Comparison of ENCODE assay signal across 12 mouse cellular contexts in the genomic region with DNA sequence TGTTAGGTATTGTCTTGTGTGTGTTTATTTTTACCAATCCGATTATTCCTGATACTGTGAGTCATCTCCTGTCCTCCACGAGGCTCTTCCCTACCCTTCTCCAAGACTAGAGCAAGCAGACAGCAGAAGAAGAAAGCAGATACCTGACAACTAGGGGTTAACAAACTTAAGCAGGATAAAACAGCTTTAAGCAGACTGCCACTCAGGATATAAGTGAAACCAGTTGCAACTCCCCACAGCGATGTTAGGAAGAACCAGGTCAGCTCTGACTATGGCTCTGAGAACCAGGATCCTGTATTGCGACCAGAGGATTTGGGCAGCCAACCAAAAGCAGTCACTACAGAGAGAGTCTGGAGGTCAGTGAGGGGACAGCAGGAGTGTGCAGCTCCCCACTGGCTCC. TPM values are rescaled to one million over a fixed set of nuclear protein-coding genes. Genes with fewer than 3 reads are reported as not detected.
DNase-seq lines count a peak whose midpoint lies in the region; ATAC-seq lines count a peak whose summit lies in the region.
"Had no signal": no experiment of that assay in that cellular context is flagged by ENCODE, and none has a peak within 500 bp of the region (broad histone marks: within the 10 kb centered on the region; RNA-seq: fewer than 3 reads in every experiment).

No protein-coding gene starts in this region.

- H3K9ac ChIP-seq in limb, embryonic 11.5 days (ENCODE audit: low read length), result no peak overlapping the region
- no peak overlapping the region for H3K9ac ChIP-seq in stomach, embryonic 15.5 days

- no peaks in the 10 kb centered on the region for H3K27me3 ChIP-seq in megakaryocyte, embryonic 14.5 days (replicated peaks)
- no peaks in the 10 kb centered on the region for H3K27me3 ChIP-seq in limb, embryonic 11.5 days (ENCODE audit: control insufficient read depth, insufficient read depth, low read length)
- no peaks in the 10 kb centered on the region for H3K27me3 ChIP-seq in stomach, embryonic 15.5 days (replicated peaks)

- no peak overlapping the region for H3K27ac ChIP-seq in limb, embryonic 11.5 days (replicated peaks; ENCODE audit: low read depth, low read length)
- no peak overlapping the region for H3K27ac ChIP-seq in stomach, embryonic 15.5 days

- no peaks in the 10 kb centered on the region for H3K9me3 ChIP-seq in megakaryocyte, embryonic 14.5 days
- no peaks in the 10 kb centered on the region for H3K9me3 ChIP-seq in limb, embryonic 11.5 days (ENCODE audit: control insufficient read depth, low read length)
- no peaks in the 10 kb centered on the region for H3K9me3 ChIP-seq in stomach, embryonic 15.5 days

- DNase-seq in adrenal gland, postnatal 14 days, result peak; percentile 34
- no peak for DNase-seq in adrenal gland, adult 8-10 months
- no peak for DNase-seq in limb, embryonic 11.5 days (ENCODE audit: low spot score)
- no peak for DNase-seq in kidney, postnatal 10 days
- DNase-seq in urinary bladder, postnatal 4 days (ENCODE audit: low spot score in 2 of 2), result no peak
- DNase-seq: heart, adult 18-20 months; kidney, postnatal 4 days; right cerebral cortex, postnatal 4 days had no signal

- peak overlapping the region; percentile 16; the same call in 1 of the 2 replicates for H3K4me2 ChIP-seq in limb, embryonic 11.5 days (ENCODE audit: low read depth, severe bottlenecking)
- H3K4me2 ChIP-seq in stomach, embryonic 15.5 days, result 0 out of 2 replicates have a peak overlapping the region, but pooled peaks have one; percentile 81

- peaks cover 57% of the 10 kb centered on the region for H3K4me1 ChIP-seq in megakaryocyte, embryonic 14.5 days
- H3K4me1 ChIP-seq in limb, embryonic 11.5 days (ENCODE audit: control insufficient read depth, insufficient read depth, low read length), result peaks cover 6% of the 10 kb centered on the region
- peaks cover 11% of the 10 kb centered on the region for H3K4me1 ChIP-seq in stomach, embryonic 15.5 days

- ATAC-seq in megakaryocyte, adult 5-6 weeks (ENCODE audit: poor library complexity, severe bottlenecking), result no peak
- no peak for ATAC-seq in limb, embryonic 11.5 days (ENCODE audit: insufficient number of reproducible peaks, low FRiP score, low TSS enrichment, low read depth)
- ATAC-seq in stomach, embryonic 15.5 days (ENCODE audit: insufficient read depth, low FRiP score, low read depth), result no peak
- ATAC-seq: midbrain, embryonic 16.5 days had no signal

- 59% methylated on average over 4 of the region's 4 CpGs for WGBS in limb, embryonic 11.5 days
- WGBS in stomach, embryonic 15.5 days, result 67% methylated on average over 4 of the region's 4 CpGs

- H3K36me3 ChIP-seq in megakaryocyte, embryonic 14.5 days (replicated peaks; ENCODE audit: low read length), result peaks cover 50% of the 10 kb centered on the region
- peaks cover 2% of the 10 kb centered on the region; the same call in 1 of the 2 replicates for H3K36me3 ChIP-seq in limb, embryonic 11.5 days (ENCODE audit: control insufficient read depth, insufficient read depth, low read length)
- peaks cover 9% of the 10 kb centered on the region; the same call in 1 of the 2 replicates for H3K36me3 ChIP-seq in stomach, embryonic 15.5 days

- peak overlapping the region; percentile 93 for H3K4me3 ChIP-seq in megakaryocyte, embryonic 14.5 days (replicated peaks)
- H3K4me3 ChIP-seq in limb, embryonic 11.5 days (ENCODE audit: low read depth, low read length), result no peak overlapping the region
- no peak overlapping the region for H3K4me3 ChIP-seq in stomach, embryonic 15.5 days (replicated peaks)

RNA-seq across cellular contexts. Expression of a gene that starts 1.4 kb away (rescaled TPM):
- 51.2 and 57.3 TPM in 2 replicates for total RNA-seq in adrenal gland, postnatal 14 days (2021)
- 10 to 100 TPM; 49.9 to 61.3 (median 57.3) TPM for total RNA-seq in adrenal gland, adult 8-10 months (2022)
- 12.2 and 19.0 TPM in 2 replicates for polyA plus RNA-seq in megakaryocyte, embryonic 14.5 days (2012; ENCODE audit: insufficient read depth, low replicate concordance)
- 11.3 and 11.4 TPM in 2 replicates for total RNA-seq in megakaryocyte, adult 5-6 weeks (2015)
- total RNA-seq in megakaryocyte, adult 5-6 weeks (2017), result 19.9 and 25.3 TPM in 2 replicates
- 32.0 and 33.7 TPM in 2 replicates for polyA plus RNA-seq in limb, embryonic 11.5 days (2014; fragmentation: Nextera tagmentation; extraction: Ambion mirVana)
- polyA plus RNA-seq in stomach, embryonic 15.5 days (2015; fragmentation: Nextera tagmentation; extraction: Ambion mirVana), result 27.8 and 30.6 TPM in 2 replicates

RNA-seq across cellular contexts. Expression of a gene that starts 23.8 kb away (rescaled TPM):
- 5.0 and 5.4 TPM in 2 replicates for total RNA-seq in adrenal gland, postnatal 14 days (2021)
- 1 to 10 TPM in 3 of 4 experiments, under 1 TPM in 1; 0.81 to 2.4 (median 1.6) TPM for total RNA-seq in adrenal gland, adult 8-10 months (2022)
- polyA plus RNA-seq in megakaryocyte, embryonic 14.5 days (2012; ENCODE audit: insufficient read depth, low replicate concordance), result 0.43 TPM in 1 of 2 replicates, not detected in the other
- not detected in 2 replicates for total RNA-seq in megakaryocyte, adult 5-6 weeks (2015)
- total RNA-seq in megakaryocyte, adult 5-6 weeks (2017), result not detected in 2 replicates
- polyA plus RNA-seq in limb, embryonic 11.5 days (2014; fragmentation: Nextera tagmentation; extraction: Ambion mirVana), result 1.3 and 2.4 TPM in 2 replicates
- 3.8 and 5.1 TPM in 2 replicates for polyA plus RNA-seq in stomach, embryonic 15.5 days (2015; fragmentation: Nextera tagmentation; extraction: Ambion mirVana)

RNA-seq across cellular contexts. Expression of a gene that starts 28.0 kb away (rescaled TPM):
- total RNA-seq in adrenal gland, postnatal 14 days (2021), result 28.9 and 30.7 TPM in 2 replicates
- 10 to 100 TPM; 26.2 to 34.5 (median 32.1) TPM for total RNA-seq in adrenal gland, adult 8-10 months (2022)
- polyA plus RNA-seq in megakaryocyte, embryonic 14.5 days (2012; ENCODE audit: insufficient read depth, low replicate concordance), result 42.2 and 46.8 TPM in 2 replicates
- total RNA-seq in megakaryocyte, adult 5-6 weeks (2015), result 9.9 and 13.1 TPM in 2 replicates
- 7.7 and 11.3 TPM in 2 replicates for total RNA-seq in megakaryocyte, adult 5-6 weeks (2017)
- 36.1 and 37.2 TPM in 2 replicates for polyA plus RNA-seq in limb, embryonic 11.5 days (2014; fragmentation: Nextera tagmentation; extraction: Ambion mirVana)
- polyA plus RNA-seq in stomach, embryonic 15.5 days (2015; fragmentation: Nextera tagmentation; extraction: Ambion mirVana), result 31.7 and 35.1 TPM in 2 replicates

RNA-seq across cellular contexts. Expression of a gene that starts 28.4 kb away (rescaled TPM):
- 93.6 and 95.6 TPM in 2 replicates for total RNA-seq in adrenal gland, postnatal 14 days (2021)
- total RNA-seq in adrenal gland, adult 8-10 months (2022), result 100 to 1,000 TPM in 2 of 4 experiments, 10 to 100 TPM in 2; 96.1 to 110 (median 102) TPM
- polyA plus RNA-seq in megakaryocyte, embryonic 14.5 days (2012; ENCODE audit: insufficient read depth, low replicate concordance), result 9.1 and 21.7 TPM in 2 replicates
- total RNA-seq in megakaryocyte, adult 5-6 weeks (2015), result 88.2 and 94.6 TPM in 2 replicates
- 90.2 and 100 TPM in 2 replicates for total RNA-seq in megakaryocyte, adult 5-6 weeks (2017)
- polyA plus RNA-seq in limb, embryonic 11.5 days (2014; fragmentation: Nextera tagmentation; extraction: Ambion mirVana), result 244 and 250 TPM in 2 replicates
- 175 and 192 TPM in 2 replicates for polyA plus RNA-seq in stomach, embryonic 15.5 days (2015; fragmentation: Nextera tagmentation; extraction: Ambion mirVana)
